Mouse (Mus musculus) right cerebral cortex, adult 2 months (tissue): ENCODE data around the gene Sema4f.
A peak's percentile ranks its signal among the peaks of the same experiment; 100 is the strongest.

Experiments used
- DNase-seq, 2 experiments: peaks; one replicate each; pipeline ENCODE4 v3.0.0; 2021 to 2022; ENCODE audit warnings: low spot score in 2 of 2

Sema4f gene

DNA sequence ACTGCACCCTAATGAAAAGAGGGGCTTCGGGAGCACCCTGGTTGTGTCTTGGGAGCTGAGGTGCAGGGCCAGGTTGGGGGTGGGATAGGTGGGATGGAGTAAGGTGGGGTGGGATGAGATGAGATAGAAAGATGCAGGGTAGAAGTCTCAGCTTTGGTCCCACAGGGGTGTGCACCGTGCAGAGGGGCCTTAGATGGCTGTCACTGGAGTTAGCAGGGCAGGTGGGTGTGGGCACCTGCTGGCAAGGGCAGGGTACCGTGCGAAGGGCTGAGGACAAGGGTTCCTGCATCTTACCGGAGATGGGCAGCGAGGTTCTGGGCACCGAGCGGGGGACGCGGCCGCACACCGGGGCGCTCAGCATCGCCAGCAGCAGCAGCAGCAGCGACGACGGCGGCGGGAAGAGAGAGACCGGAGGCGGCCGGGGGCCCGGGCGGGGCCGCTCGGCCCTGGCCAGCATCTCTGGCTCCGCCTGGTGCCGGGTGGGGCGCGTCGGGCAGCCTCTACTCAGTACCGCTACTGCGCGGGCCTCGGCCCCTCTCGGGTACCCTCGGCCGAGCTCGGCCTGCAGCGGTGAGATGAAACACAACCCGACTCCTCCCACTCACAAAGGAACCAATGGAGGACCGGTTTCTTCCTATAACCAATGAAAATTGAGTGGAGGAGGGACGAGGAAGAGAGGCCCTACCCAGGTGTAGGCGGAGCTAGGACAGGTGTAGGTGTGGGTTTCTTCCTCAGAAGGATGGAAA lies at the start of gene Sema4f:
Gene Sema4f (minus strand): TSS at position 603 of the 746 bp plus-strand sequence.
- DNase-seq, result peak; percentile 71 to 74

DNA sequence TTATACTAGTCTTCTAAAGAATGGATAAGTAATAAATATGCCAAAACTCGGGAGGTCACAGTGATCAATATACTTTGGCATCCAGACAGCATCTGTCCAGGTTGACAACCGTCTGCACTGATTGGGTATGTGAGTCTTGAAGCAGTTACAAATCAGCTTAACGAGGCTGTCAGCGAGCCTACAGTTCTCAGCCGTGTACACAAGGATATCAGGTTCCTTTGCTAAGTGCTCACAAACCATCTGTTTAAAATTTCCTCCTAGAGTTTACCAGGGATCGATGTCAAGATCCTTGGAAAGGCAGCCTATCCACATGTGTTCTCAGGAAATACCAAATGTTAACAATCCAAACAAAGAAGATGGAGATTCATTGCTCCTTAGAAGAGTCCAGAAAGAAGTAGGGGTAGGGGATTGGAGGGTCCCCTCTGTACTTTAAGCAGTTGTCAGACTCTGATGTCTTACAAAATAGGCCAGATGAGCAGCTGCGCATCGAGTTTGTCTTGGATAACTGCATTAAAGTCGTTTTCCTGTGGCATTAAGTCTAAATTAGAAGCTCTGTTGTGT lies 47.9 kb upstream of the Sema4f start:
- DNase-seq, result no peak

DNA sequence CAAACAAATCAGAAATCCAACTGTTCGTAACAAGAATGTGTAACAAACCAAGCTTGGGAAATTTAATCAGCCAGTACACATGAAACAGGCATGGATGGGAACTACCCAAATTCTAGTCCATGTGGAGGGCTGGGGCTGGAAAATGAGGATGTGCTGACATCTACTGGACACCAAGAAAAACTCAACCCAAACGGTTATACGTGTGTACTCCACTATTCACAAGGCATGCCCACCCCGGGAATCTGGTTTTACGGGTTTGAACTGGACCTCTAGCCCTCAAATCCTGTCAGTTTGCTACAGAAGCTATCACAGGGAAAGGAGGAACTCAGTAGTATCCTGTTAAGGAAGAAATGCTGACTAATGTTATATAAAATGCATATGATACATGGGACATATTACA lies 31.5 kb upstream of the Sema4f start:
- DNase-seq, result peak; percentile 57 to 78

DNA sequence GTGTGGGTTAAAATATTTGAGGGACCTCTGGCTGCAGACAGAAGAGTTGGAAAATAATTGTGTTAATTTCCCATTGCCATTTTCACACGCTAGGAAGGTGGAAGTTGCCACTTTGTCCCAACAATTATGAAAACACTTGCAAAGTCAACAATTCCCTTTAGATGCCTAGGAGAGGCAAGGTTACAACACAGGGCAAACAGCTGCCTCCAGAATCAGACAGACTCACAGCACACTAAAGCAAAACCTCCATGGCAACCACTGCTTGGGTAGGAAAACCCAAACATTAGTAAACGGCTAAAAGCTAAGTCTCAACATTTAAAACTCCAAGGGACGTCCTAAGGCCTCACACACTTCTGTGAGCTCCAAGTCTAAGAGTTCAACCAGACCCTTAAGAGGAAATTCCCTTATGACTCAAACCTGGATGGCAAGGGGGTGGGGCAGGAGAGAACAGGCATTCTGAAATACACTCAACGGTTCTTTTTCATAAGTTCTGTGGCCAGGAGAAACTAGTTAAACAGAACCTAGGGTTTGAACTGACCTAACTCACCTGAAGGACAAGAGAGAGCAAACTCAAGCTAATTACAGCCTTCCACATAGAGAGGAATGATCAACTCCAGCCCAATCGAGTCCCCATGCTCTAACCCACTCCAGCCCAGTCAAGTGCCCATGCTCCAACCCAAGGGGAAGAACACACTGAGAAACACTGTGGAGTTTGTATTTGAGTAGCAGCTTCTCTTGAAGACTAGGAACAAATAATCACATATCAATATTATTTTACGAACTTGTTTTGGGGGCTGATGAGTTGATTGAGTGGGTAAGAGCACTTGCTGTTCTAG lies 29.9 kb upstream of the Sema4f start:
- DNase-seq, result no peak

DNA sequence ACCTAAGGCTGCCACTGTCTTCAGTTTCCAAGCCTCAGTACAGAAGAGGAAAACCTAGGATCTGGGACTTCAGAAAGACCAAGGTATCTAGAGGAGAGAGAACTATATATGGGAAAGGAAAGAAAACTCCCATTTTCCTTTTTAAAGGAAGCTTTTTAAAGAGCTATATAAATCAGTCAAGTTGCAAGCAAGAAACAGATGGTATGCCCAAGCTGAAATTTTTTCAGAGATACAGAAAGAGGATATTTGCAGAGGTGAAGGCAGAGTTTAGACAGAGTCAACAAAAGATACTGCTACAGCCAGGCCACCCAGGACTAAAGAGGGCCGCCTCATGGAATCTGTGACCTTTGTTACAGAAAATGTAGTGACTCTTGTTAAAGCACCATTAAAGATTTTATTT lies 22.1 kb upstream of the Sema4f start:
- DNase-seq, result no peak

DNA sequence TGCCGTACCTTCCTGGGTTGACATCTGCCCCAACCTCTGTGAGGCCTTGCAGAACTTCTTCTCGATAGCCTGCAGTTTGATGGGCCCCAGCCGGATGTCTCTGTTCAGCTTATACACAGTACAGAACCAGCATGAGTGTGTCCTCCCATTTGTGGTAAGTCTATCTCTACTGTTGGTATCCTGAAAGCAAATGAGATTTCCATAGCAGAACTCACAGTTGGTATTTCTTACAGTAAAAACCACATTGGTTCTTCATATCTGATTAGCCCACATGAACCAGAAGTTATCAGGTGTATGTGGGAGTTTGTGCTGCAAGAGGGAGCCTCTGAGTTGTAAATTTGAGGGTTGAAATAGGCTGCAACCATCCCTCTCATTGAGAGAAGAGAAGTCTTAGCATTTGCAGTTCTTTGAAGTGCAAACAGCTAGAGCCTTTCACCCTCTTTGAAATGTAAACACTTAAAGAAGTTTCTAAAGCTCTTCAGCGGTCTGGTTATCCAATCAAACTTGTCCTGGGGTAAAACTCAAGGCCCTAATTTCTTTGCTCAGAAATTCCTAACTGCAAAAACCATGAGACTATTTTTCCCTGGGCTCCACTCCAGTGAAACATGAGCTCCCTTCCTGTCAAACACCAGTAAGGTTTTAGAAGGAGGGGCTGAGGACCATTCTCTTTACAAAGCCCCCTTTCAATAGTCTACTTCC lies 17.1 kb upstream of the Sema4f start:
- DNase-seq, result no peak

DNA sequence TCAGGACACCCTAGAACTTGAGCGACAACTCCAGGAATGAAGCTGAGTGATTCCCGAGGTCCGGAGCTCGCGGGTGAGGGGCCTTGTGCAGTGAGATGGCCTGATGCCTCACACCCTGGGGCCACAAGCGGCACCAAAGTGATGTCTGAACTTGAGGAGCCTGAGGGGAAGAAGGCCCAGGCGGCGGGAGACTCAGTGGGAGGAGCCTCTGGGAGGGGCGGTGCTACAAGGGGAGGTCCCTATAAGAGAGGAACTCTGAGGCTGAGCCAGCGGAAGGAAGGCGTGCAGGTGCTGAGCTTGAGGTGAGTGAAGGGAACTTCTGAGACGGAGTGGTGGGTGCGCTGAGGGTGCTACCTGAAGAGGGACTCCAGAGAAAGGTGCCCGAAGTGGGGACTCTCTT lies 7.1 kb upstream of the Sema4f start, which contains the start of gene M1ap:
Gene M1ap (plus strand): TSS at position 252 of the 400 bp plus-strand sequence.
- no peak for DNase-seq

DNA sequence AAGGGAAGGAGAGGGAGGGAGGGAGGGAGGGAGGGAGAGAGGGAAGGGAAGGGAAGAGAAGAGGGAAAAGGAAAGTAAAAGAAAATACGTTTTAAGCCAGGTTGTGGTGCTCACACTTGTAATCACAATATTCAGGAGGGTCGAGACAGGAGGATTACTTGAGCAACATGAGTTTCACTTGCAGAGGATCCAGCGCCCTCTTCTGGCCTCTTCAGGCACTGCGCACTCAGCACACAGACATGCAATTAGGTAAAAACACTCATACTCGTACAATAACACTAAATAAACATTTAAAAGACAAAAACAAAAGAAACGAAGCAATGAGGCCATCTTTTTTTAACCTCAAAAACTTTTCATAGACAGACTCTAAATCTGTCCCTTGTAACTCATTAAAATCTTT lies 6.2 kb upstream of the Sema4f start:
- no peak for DNase-seq

DNA sequence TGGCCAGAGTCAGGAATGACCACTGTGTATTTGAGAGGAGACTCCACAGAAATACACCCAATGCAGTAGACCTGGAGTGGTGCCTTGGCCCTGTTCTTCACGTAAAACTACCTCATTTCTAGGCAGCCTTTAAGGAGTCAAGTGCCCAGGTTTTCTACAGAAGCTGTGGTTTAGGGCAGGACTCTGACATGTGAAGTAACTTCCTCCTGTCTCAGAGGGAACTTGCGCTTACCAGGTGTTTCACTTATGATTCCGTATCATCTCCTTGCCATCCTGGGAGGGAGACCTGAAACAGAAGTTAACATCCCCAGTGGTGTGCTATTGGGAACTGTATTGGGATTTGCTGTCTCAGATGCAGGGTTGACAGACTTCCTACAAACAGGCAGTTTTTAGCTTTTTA lies 1.2 kb upstream of the Sema4f start:
- no peak for DNase-seq

DNA sequence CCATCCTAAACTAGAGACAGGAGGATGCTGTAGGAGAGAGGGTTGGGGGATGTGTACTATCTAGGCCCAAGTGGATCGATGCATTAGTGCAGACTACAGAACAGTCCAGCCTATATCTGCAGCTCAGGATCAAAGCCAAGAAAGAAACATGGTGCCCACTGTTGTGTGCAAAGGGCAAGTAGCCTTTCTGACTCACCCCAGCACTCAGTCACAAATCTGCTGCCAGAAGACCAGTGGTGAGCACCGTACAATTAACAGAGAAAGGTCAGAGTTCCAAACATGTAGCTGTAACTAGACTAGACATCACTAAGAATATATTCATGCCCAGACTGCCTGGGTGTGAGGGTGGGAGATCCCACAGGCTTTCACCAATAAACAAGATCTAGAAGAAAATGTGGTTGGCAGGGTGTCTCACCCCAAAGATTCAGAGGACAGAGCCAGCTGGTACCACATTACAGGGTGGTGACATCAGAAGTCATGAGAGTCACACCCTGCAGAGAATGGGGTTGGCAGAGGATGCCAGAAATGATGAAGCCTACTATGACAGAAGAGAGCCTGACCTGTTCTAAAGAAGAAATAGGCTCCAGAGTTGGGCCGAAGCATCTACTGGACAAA lies 4.8 kb downstream of the Sema4f start:
- no peak for DNase-seq

DNA sequence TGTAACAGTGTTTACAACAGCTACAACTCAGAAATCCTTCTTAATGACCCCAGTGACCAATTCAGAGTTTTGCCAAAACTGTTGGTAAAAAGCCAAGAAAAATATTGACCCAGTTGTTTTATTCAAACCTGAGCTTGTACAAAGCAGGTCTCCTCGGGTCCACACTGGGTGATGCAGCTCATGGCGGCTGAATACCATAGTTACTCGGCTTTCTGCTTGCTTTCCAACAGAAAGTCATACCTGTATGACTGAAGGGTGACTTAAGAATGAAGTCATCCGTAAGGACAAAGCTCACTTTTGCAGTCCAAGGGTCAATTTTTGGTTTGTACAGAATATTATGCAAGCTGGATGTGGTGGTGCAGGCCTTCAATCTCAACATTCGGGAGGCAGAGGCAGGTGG lies 12.0 kb downstream of the Sema4f start:
- no peak for DNase-seq

DNA sequence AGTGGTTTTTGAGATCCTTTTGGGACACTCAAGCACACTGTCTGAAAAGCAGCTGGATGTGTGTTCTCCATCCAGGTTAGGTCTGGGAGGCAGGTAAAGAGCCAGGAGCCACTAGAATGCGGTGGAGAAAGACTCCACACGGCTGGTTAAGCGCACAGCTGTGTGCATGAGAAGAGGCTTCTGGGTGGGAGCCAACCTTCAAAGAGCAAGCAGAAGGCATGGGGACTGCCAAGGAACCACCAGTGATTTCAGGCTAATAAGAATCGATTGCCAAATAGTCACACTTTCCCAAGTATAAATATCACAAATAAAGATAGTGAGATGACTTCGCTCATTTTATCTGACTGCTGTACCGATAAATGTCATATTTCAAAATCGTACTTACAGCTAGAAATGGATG lies 13.0 kb downstream of the Sema4f start:
- DNase-seq, result no peak

DNA sequence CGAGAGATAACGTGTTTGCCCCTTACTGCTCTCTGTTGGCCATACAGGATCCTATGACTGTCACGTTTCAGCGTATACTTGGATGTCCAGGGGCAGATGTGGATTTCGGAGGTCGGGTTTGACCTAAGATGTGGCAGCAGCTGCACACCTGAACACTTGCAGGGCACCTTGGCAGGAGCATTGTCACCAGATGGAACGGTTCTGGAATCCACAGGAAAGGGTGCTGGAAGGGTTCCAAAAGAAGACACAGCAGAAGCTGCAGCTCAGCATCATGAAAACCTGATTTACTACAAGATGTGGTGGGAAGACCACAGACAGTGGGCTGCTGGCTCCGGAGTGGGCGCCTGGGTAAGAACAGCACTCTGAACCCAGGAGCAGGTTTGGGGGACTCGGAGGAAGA lies 13.5 kb downstream of the Sema4f start:
- no peak for DNase-seq

DNA sequence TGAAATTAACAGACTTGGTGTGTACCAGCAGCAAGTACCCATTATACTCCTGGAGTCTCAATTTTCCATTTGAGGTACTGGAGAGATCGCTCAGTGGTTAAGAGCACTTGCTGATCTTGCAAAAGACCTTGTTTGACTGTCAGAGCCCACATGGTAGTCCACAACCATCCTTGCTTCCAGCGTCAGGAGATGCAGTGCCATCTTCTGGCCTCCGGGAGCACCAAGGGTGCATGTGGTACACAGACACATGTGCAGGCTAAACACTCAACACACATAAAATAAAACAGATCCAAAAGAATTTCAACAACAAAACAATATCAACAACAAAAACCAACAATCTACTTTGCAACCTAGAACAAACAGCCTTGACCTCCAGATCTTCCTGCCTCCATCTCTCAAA lies 14.6 kb downstream of the Sema4f start:
- DNase-seq, result no peak

DNA sequence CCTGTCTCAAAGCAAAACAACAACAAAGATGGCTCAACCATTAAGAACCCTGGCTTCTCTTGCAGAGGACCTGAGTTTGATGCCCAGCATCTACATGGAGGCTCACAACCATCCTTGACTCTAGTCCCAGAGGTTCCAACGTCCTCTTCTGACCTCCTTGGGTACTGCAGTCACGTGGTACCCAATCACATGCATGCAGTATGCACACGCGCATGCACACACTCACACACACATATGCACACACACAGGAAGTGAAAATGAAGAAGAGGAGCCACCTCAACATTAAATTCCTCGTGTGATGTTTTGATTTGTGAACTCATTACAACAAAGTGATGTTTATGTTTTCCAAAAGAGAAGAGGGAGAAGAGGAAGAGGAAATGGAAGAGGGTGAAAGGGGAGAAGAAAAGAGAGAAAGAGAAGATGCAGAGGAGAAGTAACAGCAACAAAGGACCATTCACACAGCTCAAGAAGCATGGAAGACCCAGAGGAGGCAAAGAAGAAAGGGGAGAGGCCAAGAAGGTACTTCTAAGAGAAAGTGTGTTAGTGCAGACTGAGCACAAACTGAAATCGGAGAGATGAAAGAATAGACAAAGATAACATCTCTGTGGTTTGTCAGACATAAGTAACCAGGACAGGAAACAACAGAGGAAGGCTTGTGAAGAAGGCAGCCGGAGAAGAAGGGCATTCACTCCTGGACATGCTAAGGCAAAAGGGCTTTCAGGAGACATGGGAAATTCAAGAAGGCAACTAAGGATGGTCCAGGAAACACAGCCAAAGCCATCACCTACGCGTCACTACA lies 17.9 kb downstream of the Sema4f start:
- no peak for DNase-seq

DNA sequence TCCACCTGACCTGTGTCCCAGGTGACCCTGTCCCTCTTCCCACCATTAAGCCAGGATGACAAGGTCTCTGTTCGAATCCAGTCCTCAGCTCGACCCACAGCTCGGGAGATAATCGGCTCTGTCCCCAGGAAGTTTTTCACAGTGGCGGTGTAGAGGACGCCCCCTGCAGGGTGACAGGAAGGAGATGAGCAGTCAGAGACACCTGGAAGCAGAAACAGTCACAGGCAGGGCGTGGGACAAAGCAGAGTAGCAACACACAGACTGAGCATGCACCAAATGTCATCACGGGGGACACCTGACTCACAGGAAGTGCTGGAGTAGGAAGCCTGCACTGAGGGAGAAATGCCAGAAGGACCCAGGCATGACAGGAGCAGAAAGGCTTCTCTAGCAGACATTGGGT lies 20.0 kb downstream of the Sema4f start:
- no peak for DNase-seq

DNA sequence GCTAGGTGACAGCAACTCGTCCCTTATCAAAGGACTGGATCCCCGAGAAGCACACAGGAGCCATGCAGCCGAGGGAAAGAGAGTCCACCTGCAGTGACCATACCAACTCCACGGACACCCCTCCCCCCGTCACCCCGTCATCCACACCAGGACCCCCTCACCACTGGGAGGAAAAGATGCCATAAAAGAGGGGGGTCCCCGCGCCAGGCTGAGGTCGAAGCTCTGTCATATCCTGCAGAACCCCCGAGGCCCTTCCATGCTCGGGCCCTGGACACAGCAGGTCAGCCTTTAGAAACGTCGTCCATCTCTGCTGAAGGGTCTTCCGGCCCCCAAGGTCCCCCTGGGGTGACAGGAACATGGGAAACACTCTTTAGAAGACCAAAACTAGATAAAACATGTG lies 21.2 kb downstream of the Sema4f start:
- no peak for DNase-seq

DNA sequence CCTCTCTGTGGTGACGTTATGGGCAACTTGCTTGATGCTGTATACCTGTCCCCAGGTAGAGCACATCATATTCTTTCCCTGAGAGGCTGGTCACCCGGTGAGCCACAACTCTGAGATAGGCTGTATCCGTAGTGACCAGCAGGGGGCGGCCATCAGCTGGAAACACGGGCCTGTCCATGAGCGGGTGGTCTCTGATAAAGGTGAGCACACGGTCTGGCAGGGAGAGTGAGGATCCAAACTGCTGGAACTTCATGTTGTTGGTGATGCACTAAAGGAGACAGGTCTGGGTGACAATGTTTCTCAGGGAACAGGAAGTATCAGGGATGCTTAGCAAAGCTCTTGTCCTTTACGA lies 21.8 kb downstream of the Sema4f start:
- peak; percentile 50 to 67 for DNase-seq

DNA sequence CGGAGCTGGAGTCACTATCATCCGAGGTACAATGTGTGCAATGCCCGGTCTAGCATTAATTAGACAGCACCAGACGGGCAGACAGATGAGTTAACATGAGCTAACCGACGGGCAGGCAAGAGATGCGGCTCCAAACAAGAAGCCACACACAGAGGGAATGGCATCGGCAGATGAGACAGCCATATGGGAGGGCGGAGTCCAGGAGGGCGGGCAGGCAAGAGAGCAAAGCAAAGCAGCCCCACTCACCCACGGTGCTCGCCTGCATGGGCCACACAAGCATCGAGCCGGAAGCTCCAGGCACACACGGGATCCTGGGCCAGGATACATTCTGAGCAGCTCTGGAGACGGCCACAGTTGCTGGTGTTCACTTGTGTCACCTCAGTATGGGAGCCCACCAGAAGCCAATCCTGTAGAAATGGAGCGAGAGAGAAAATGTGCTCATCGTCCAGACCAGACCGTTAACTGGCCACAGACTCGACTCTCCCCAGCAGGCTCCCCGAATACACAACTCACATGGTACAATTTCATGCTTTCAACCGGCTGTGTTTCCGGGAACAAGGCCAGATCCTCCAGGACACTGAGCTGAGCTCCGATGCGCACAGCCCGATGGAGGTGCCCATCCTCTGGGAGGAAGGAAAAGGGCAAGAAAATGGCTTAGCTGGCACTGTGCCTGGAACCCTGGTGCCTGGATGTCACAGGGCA lies 22.3 kb downstream of the Sema4f start:
- peak; percentile 51 to 58 for DNase-seq

DNA sequence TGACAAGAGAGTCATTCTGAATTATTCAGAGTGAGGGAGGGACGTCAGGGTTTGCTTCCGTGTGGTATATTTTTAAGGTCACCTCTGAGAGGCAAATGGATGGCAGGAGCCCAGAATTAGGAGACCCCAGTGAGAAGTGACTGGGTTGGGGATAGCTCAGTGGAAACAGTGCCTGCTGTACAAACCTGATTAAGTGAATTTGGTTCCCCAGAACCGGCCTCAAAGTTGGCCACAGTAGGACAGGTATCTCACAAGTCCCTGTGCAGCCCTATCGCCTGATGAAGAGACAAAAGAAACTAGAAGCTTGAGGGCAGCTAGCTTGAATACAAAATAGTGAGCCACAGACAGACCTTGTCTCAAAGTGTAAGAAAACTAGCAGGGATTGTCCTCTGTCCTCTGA lies 23.1 kb downstream of the Sema4f start:
- DNase-seq, result no peak
